Mouse (Mus musculus): ENCODE data around the gene 4930503E14Rik. TPM values are rescaled to one million over a fixed set of nuclear protein-coding genes. Genes with fewer than 3 reads are reported as not detected.
"Not testable (repeated sequence)": the region's sequence is repeated elsewhere in the genome, so short reads cannot be mapped to it uniquely, and the experiment has no call there.

The 4930503E14Rik gene
- not detected for total RNA-seq (2022)

DNA sequence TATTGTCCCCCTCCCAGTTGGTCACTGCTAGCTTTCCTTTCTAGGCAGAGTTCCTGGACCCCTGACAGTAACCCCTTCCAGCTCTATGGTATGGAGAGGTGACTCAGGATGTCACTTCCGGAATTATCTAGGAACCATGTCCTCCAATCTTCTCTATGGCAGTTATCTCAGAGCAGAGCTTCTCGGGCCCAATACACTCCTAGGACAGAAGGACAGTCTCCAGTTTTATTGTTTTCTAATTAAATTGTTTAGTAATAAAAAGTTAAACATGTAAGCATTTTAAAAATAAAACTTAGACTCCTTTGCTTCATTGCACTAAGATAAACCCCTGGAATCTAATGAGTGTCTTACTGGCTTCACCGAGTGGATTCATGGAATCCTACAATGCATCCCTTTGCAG, at the start of gene 4930503E14Rik:
Gene 4930503E14Rik, minus strand, starts transcription at position 101 of the 400 bp plus-strand sequence.
- not testable (repeated sequence) for DNase-seq (ENCODE audit: low spot score)

DNA sequence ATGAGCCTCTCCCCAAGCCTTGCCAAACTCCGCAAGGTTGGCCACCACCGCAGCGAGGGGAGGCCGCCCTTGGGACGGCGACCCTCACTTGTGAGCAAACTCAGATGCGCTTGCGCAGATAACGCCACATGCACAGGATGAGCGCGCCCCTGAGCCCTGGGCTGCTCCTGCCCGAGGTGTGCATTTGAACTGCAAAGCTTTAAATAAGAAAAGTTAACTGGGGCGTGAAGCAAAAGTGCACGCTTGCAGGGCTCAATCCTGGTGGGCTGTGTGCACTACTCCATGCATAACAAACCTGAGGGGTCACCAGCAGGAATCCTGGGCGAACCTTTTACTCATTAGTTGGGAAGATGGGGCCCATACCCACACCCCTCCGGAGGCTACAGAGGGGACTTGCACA, 35.0 kb upstream of the 4930503E14Rik start:
- DNase-seq (ENCODE audit: low spot score), result no peak

DNA sequence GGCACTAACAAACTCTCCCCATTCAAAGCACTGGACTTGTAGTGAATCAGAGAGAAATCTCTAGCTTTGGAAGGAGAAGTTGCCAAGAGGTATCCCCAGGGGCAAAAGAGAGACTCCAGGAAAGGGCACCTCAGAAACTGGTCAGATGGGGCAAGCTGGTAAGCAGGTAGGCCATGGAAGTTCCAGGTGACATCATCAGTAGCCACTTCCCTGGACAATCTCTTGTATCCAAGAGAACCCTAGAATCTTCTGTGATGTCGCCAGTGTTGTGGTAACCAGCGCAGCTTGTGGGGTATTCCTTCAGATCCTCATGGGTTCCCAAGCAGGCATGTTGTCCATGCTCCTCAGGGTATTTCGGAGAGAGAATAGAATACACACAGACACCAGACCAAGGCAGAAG, 15.7 kb downstream of the 4930503E14Rik start, which contains the start of gene Gm8212:
Gene Gm8212, plus strand, starts transcription at position 301 of the 400 bp plus-strand sequence.
- not testable (repeated sequence) for DNase-seq (ENCODE audit: low spot score)

DNA sequence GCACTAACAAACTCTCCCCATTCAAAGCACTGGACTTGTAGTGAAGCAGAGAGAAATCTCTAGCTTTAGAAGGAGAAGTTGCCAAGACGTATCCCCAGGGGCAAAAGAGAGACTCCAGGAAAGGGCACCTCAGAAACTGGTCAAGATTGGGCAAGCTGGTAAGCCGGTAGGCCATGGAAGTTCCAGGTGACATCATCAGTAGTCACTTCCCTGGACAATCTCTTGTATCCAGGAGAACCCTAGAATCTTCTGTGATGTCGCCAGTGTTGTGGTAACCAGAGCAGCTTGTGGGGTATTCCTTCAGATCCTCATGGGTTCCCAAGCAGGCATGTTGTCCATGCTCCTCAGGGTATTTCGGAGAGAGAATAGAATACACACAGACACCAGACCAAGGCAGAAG, 89.5 kb downstream of the 4930503E14Rik start, which contains the start of gene Gm3327:
Gene Gm3327, plus strand, starts transcription at position 301 of the 400 bp plus-strand sequence.
- not testable (repeated sequence) for DNase-seq (ENCODE audit: low spot score)

Other genes with a start within 250 kb of the 4930503E14Rik start
- not detected for gene Ang6, start 211.0 kb downstream of the 4930503E14Rik start, total RNA-seq (2022)
- gene Ear2, start 110.6 kb downstream of the 4930503E14Rik start, total RNA-seq (2022), result 1 to 10 TPM in 1 of 4 experiments, under 1 TPM in 2, not detected in 1; 0.52 to 1.8 (median 0.53) TPM
- gene Gm3327, start 89.4 kb downstream of the 4930503E14Rik start, total RNA-seq (2022), result not detected
- gene Gm8212, start 15.6 kb downstream of the 4930503E14Rik start, total RNA-seq (2022), result not detected
- not detected for gene Gm8220, start 72.3 kb upstream of the 4930503E14Rik start, total RNA-seq (2022)
- not detected for gene Gm5930, start 125.3 kb upstream of the 4930503E14Rik start, total RNA-seq (2022)
- not detected for gene Gm8229, start 152.1 kb upstream of the 4930503E14Rik start, total RNA-seq (2022)
- gene Gm3371, start 197.4 kb upstream of the 4930503E14Rik start, total RNA-seq (2022), result not detected
- gene Gm8232, start 220.4 kb upstream of the 4930503E14Rik start, total RNA-seq (2022), result not detected